Mouse (Mus musculus): Measurements from ENCODE around the gene 1810062G17Rik. TPM values are rescaled to one million over a fixed set of nuclear protein-coding genes. Genes with fewer than 3 reads are reported as not detected.

1810062G17Rik gene
- total RNA-seq, 2 experiments from 2014 or later = 1.7 to 2.4 TPM

DNA sequence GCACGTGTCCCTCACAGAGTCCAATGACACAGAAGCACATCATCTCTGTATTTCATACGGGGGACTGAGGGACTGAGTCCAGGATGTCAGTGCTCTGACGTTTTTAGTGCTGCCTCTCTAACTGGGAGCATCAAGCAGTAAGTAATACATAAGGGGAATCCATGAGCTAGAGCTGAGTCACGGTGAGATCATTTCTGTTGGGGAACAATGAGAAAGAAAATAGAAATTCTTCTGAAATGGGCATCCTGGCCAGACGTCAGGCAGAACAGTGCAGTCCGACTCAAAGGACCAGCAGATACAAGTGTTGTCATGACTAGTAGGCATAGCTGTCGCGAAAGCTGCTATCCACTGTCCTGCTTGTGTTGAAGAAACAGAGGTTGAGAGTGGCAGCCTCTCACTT lies 25.2 kb downstream of the 1810062G17Rik start:
- no peak for ATAC-seq (replicated peaks; ENCODE audit: poor library complexity, severe bottlenecking)

DNA sequence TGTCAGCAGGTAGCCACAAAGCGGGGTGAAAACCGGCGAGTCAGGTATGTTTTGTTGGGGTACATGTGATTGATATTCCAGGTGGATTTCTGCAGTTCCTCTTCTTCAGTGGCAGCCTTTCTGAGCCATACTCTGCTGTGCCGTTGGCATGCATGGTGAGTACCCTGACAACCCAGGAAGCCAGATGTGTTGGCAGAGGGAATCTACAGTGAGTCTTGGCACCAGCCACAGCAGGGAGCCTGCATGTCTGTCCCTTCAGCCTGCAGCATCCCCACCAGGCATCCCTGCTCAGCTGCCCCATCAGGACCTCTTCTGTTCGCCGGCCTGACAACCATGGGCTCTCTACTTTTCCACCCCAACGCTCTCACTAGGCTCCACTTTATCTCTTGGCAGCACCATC lies 25.8 kb downstream of the 1810062G17Rik start:
- no peak for ATAC-seq (replicated peaks; ENCODE audit: poor library complexity, severe bottlenecking)

DNA sequence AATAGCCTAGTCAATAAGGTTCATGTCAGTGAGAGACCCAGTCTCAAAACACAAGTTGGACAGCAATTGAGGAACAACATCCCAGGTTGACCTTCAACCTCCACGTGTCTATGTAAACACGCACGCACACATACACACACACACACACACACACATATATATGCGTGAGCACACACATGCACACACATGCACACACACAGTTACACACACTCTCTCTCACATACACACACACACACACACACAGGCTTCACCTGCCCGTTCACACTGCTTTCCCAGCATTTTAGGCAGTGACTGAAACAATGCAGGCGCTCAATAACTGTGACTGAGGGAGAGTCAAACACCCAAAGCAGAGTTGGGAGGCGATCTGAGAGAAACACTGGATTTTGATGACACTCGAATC lies 29.6 kb downstream of the 1810062G17Rik start:
- no peak for ATAC-seq (replicated peaks; ENCODE audit: poor library complexity, severe bottlenecking)

DNA sequence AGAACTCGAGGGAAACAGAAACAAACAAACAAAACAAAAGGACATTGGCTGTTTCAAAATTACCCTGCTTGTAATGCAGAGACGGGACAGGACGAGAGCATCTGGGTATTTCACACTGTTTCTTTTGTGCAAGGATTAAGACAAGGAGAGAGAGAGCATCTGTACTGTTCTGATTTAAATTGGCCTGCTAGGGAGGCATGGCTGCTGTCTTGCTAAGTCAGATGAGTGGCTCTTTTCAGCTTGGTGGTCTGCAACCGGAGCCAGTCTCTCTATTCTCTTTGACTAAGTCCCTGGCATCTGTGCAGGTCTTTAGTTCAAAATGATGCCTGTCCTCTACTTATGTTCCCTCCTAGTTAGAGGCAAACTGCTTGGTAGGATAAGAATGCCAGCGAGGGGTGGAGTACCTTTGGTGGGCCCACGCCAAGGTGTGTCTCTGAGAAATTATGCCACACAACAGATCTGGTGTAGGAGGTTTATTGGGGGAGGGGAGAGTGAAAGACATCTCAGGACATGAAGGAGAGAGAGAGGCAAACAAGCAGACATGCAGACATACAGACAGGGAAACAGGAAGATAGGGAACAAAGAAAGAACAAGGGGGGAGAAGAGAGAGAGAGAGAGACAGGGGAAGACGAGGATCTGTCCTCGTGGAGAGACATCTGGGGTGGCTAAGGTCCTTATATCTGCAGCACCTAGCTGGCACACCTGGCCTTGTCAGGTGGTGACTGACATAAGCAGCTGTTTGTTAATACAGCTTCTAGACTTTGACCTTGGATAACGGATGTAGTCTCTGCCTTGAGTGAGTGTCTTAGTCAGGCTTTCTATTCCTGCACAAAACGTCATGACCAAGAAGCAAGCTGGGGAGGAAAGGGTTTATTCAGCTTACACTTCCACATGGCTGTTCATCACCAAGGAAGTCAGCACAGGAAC lies 30.3 kb downstream of the 1810062G17Rik start:
- no peak for ATAC-seq (replicated peaks; ENCODE audit: poor library complexity, severe bottlenecking)

DNA sequence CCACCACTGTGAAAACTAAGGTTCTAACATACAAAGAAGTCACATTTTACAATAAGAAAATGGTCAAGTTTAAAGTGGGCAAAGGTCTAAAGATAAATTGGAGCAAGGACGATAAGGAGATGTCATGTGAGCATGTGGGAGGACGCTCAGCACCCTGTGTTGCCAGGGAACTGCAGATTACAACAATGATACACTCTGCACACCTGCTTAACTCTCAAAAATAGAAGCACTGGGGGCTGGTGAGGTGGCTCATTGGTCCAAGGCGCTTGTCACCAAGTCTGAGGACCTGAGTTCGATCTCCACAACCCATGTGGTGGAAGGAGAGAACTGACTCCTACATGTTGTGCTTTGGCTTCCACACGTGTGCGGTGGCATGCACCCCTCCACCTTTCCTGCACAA lies 35.8 kb downstream of the 1810062G17Rik start:
- ATAC-seq (replicated peaks; ENCODE audit: poor library complexity, severe bottlenecking) = no peak

DNA sequence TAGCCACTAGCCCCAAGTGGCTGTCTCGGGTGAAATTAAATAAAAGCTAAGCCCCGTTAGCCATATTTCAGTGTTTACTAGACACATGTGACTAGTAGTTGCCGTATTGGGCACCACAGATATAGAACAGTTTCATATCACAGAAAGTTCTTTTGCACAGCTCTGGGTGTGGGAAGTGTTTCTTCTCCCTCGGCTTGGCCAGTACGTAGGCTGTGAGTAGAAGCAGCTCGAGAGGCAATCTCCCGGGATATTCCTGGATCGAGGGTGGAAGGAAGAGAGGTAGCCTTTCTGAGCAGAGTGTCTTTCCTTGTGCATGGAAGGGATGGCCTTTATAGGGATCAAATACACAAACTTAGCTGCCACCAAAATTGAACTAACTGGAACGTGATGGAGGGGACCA lies 40.5 kb downstream of the 1810062G17Rik start:
- ATAC-seq (replicated peaks; ENCODE audit: poor library complexity, severe bottlenecking) = no peak

DNA sequence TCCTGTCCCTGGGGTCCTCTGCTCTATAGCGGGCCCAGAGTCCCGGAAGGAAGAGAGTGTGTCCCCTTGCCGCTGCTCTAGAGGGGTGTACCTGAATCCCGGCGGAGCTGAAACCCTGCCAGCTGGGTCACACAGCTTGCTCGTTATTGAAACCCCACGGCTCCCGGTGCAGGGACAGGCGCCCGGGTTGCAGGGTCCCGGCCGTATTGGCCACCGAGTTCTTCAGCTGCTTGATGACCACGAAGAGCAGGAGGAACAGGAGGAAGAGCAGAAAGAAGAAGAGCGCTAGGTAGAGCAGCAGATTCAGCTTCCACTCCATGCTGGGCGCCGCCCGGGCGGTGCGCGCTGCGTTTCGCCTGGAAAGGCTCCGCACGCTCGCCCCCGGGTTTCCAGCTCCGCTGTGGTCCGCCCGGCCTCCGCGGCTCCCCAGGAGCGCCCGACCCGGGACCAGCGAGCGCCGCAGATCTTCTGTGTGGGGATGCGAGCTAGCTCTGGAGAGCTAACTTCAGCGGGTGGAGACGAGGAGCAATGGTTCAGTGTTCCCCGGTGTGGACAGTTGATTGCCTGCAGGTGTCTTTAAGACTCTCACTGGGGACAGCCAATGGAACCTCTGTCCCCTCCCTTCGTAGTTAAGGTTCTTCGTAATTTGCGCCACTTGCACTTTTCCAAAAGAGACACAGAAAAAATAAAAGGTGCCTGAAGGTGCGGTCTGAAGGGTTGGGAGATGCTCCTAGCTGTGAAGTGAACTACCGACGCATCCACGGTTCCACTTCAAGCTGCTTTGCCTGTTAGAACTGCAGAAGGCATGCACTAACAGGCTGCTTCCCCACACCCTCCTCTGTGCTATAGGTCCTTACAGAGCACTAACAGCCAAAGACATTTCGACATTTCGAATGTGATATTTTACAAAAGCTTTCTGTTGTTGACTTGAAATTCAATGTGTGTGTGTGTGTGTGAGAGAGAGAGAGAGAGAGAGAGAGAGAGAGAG lies 45.6 kb downstream of the 1810062G17Rik start, which contains the start of gene Gm11549:
Gene Gm11549, minus strand, starts transcription at position 741 of the 988 bp plus-strand sequence.
- peak; percentile 42; the same call in 1 of the 2 replicates for ATAC-seq (replicated peaks; ENCODE audit: poor library complexity, severe bottlenecking)

DNA sequence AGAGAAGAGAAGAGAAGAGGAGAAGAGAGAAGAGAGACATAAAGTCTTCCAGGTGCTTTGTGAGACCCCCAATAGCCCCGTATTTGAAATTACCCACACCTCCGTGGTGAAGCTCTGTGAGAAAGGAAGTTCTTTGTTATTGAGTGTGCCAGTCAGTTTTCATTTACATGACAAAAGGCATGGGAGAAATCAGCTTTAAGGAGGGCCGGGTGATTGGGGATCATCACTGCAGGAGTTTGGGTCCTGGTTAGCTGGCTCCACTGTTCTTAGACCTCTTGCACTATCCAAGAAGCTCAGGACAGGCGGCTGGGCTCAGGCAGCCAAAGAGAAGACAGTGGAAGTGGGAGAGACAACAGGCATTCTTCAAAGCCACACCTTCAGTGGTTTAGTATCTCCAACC lies 46.4 kb downstream of the 1810062G17Rik start:
- ATAC-seq (replicated peaks; ENCODE audit: poor library complexity, severe bottlenecking) = no peak

DNA sequence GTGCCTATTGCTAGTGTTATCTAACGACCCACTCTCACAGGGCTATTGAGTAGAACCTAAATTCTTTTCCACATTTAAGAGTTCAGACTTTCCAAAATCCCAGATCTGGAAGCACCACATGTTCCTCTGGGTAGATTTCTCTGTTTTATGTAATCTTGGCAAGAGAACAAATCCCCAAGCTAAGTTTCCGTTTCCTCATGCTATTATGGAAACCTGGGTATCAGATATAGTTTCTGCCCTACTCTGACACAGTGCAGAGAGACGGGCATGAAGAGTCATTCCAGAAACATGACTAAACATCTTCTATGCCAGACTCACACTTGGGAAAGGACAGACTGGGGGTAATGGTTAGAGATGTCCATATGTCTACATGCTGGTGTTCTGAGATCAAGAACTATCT lies 48.7 kb downstream of the 1810062G17Rik start:
- no peak for ATAC-seq (replicated peaks; ENCODE audit: poor library complexity, severe bottlenecking)

DNA sequence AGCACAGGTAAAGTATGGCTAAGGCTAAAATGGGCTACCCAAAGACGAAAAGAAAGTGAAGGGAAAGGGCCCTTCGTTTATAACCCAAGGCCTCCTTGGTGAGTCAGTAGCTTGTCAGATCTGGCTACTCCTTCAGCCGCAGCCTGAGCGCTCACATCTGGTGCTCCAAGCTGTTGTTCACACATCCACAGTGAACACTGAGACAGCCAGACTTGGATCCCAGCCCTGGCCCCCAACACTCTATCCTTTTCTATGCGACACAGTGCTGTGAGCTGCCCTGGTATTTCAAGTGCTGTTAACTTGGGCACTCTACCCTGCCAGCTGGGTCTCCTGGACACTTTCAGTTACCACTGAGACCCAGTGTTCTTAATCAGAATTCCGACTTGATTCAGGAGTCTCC lies 54.6 kb downstream of the 1810062G17Rik start:
- no peak for ATAC-seq (replicated peaks; ENCODE audit: poor library complexity, severe bottlenecking)

DNA sequence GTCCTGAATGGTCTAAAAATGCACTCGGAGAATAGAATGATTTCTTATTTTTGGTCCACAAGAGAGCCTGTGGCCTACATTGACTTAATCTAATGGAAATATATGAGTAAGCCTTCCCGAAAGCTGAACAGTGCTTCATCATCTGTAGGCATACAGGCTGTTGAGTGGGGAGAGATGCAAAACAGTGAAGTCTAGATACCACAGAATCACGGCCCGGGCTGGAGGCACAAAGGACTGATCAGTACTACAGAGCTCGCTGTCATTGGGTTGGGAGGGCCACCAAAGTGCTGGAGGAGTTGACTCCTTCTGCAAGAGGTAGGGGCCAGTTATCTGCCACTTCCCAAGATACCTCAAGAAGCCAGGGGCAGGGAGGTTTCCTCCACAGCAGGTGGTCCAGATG lies 55.0 kb downstream of the 1810062G17Rik start:
- no peak for ATAC-seq (replicated peaks; ENCODE audit: poor library complexity, severe bottlenecking)

DNA sequence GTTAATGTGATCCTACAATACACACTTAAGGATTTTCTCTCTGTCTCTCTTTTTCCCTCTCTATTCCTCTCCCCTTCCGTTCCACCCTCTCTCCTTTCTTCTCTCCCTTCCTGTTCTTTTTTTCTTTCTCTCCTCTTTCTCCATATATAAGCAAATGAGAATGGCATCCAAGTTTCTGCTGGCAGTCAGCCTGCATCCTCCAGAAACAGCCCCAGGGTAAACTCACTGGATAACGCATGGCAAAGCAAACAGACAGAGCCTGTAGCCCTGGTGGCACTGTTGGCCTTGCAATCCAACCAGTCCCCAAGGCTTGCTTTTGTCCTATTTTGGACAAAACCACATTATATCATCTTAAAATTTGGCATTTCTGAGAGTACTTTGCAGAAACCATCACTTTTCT lies 55.5 kb downstream of the 1810062G17Rik start:
- no peak for ATAC-seq (replicated peaks; ENCODE audit: poor library complexity, severe bottlenecking)

Other genes with a start within 250 kb of the 1810062G17Rik start
- gene Anxa5, start within 50 bp of the 1810062G17Rik start, total RNA-seq (2014; fragmentation: Nextera tagmentation) = 125 TPM in 2 replicates
- 79.4 and 102 TPM in 2 replicates for gene Anxa5, start within 50 bp of the 1810062G17Rik start, total RNA-seq (2017)
- not detected in 2 replicates for gene Gm11549, start 45.9 kb downstream of the 1810062G17Rik start, total RNA-seq (2014; fragmentation: Nextera tagmentation)
- gene Gm11549, start 45.9 kb downstream of the 1810062G17Rik start, total RNA-seq (2017) = not detected in 2 replicates
- gene Exosc9, start 76.7 kb downstream of the 1810062G17Rik start, total RNA-seq (2014; fragmentation: Nextera tagmentation) = 65.5 and 69.0 TPM in 2 replicates
- gene Exosc9, start 76.7 kb downstream of the 1810062G17Rik start, total RNA-seq (2017) = 118 and 150 TPM in 2 replicates
- gene Ccna2, start 96.2 kb downstream of the 1810062G17Rik start, total RNA-seq (2014; fragmentation: Nextera tagmentation) = 72.6 and 87.7 TPM in 2 replicates
- 189 and 192 TPM in 2 replicates for gene Ccna2, start 96.2 kb downstream of the 1810062G17Rik start, total RNA-seq (2017)
- 2.9 and 5.4 TPM in 2 replicates for gene Bbs7, start 137.5 kb downstream of the 1810062G17Rik start, total RNA-seq (2014; fragmentation: Nextera tagmentation)
- 4.3 and 5.0 TPM in 2 replicates for gene Bbs7, start 137.5 kb downstream of the 1810062G17Rik start, total RNA-seq (2017)
- gene Trpc3, start 214.2 kb downstream of the 1810062G17Rik start, total RNA-seq (2014; fragmentation: Nextera tagmentation) = not detected in 2 replicates
- gene Trpc3, start 214.2 kb downstream of the 1810062G17Rik start, total RNA-seq (2017) = not detected in 2 replicates

Measured in granulocyte monocyte progenitor cell, adult 5-6 weeks (primary cell).